Mouse (Mus musculus) ES-CJ7 (cell line): ENCODE measurements around the gene Agr2.

Source experiments
- DNase-seq: peaks from one replicate; pipeline ENCODE4 v3.0.0; 2011; ENCODE audit warnings: low read depth, low spot score

Agr2 gene

DNA sequence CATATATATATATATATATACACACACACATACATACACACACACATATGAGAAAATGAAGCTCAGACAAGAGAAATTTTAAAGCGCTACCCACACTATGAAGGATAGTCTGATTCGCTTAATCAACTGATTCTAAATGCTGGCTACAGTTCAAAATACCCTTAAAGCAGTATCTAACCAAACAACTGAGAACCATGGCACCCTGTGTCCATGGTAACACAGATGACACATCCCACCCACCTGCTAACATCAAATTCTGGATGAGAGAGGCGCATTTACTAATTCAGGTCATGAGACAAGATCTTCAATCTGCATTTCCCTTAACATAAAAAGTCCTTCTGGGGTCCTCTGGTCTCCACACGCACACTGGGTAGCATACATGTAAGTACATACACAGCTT, 33.4 kb downstream of the Agr2 start:
- no peak for DNase-seq

DNA sequence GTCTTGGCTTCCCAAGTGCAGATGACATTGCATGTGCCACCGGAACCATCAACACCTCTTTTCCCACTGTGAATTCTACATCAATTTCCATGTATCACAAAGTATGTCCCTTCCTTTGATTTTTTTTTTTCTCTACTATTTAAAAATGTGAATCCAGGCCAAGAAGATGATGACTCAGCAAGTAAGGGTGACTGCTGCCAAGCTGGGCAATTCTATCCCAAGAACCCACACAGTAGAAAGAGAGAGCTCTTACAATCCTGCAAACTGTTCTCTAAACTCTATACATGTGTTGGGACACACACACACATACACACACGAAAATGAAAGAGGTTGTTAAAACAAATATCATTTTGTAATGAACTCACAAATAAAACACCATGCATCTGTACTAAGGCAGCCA, 34.5 kb downstream of the Agr2 start:
- DNase-seq: no peak

DNA sequence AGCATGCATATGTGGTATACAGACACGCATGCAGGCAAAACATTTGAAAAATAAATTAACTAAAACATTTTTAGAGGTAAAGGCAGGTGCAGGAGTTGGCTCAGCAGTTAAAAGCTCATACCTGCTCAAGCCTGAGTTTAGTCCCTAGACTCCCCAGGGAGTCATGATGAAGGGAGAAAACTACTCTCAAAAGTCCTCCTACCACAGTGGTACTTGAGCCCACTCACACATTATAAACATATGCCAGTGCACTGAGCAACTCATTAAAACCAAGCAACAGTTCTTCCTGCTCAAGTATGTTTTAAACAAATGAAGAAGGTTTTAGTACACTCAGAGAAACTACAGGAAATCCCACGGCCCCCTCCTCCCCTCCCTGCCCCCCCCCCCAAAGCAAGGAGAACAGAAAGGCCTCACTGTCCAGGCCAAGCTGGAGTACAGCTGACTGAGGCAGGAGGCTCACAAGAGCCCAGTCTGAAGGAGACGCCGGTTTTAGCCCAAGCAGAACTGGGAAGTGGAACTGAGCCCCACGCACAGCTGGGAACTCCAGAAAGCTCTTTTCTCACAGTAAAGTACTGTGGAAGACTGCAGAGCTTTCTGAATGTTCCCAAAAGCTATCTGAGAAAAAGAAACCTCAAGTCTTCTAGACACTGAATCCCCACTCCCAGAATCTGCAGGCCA, 36.4 kb downstream of the Agr2 start:
- DNase-seq: no peak

- no peak for DNase-seq
Measured at GRCm38 (mm10) chr12:36029687-36030086, 37.0 kb downstream of the Agr2 start.

- no peak for DNase-seq
Measured at GRCm38 (mm10) chr12:36030660-36031363, 38.1 kb downstream of the Agr2 start.

DNA sequence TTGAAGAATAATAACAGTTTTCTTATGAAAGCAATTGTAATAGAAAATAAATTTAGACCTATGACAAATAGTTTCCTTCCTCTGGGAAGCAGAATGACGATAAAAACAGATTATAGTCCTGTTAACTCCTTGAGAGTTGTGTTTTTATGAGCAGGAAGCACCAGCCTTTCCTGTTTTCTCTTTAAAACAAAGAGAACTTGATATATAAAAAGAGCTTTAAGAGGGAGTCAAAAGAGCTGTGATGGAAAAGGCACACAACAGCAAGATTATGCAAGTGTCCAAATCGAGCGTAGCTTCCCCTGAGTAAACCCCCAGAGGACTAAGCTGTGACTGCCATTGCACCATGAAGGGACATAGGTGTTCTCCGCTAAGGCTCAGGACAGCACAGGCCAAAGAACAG, 39.7 kb downstream of the Agr2 start:
- DNase-seq: no peak

DNA sequence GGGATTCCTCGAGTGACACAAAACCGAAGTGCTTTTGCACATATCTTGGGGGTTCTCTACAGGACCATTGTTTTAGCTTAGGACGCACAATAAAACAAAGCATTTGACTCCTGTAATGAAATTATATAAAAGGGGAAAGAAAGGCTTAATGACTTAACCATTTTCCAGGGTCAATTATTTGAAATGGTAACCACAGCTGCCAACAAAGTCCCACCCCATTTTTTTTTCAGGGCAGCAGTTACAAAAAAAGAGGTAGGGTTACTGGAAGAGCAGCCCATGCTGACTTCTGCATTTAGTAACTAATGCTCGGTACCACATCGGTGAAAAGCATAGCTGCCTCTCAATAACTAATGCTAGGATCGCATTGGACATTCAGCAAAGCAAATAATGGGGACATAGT, 42.8 kb downstream of the Agr2 start:
- no peak for DNase-seq

DNA sequence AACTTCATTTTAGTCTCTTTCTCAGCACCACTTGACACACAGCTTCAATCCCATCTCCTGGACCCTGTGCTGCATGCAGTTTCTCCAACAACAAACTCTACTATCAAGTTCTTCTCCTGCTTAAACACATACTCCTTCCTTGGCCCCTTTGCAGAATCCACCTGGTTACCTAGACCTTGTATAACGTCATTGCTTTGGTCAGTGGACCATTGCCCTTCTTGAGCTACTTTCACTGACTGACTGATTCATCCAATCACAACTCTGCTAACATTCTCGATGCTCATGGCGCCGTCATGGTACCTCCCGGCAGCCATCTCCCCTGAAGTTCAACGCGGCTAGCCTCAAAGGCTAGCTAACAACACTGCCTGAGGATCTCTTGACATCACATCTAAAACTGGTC, 43.4 kb downstream of the Agr2 start:
- no peak for DNase-seq

GRCm38 (mm10) chr12:36036776-36037175, 44.1 kb downstream of the Agr2 start:
- DNase-seq: no peak

DNA sequence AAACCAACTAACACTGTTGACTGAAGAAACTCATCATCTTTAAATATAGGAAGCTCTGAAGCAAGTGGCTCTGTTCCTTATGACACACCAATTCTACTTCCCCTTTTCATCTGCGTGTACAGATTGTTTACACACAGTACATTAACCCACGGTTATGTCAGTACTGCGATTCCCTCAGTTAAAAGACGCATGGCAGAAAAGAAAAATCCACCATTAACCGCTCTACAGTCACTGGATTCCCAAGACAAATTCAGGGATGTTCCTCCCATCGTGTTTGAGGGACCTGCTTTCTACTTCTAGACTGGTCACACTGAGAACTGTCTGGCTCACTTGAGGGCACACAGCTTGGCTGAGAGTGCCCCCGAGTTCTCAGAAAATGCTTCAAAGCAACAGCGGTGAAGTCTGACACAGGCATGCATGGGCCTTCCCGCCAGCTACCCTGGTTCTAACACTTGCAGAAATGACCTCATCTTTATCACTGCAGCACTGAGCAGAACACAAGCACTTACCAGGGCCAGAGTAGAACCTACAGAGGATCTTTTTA, 46.9 kb downstream of the Agr2 start:
- DNase-seq: no peak

GRCm38 (mm10) chr12:36040571-36041280, 48.0 kb downstream of the Agr2 start:
- no peak for DNase-seq

DNA sequence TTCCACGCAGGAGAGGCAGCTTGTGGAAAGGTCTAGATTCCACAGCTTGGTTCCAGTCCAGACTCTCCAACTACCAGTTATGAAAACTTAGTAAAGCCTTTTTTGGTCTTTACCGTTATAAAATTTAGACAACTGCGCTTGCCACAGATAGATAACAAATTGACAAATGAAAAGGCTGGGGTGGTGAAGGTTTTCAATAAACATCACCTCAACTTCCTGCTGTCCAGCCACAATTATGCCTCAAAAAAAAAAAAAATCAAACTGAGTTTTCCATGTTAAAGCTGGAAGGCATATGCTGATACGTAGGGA, 48.5 kb downstream of the Agr2 start:
- no peak for DNase-seq

- peak; percentile 31 for DNase-seq
Measured at GRCm38 (mm10) chr12:36041703-36042347, 49.1 kb downstream of the Agr2 start.

DNA sequence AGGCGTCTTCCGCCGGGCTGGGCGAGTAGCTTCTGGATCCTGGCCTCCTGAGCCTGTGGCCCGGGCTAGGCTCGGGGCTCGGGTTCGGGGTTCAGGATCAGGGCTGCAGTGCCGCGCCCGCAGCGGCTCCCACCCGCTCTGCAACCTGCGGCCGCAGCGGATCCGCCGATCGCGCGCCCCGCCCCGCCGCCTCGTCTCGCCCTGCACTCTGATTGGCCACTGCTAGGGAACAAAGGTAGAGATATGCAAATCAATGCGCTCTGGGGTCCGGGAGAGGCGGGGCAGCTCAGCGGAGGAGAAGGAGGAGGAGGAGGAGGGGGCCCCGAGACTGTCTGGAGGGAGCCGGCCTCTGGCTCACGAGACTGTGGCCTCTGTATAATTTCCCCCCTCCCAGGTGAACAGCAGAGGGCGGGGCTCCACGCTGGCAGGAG, 49.7 kb downstream of the Agr2 start, which contains the start of gene Tspan13:
TSS of gene Tspan13 (minus strand) at position 153 of the 431 bp plus-strand sequence.
- DNase-seq: peak; percentile 91

DNA sequence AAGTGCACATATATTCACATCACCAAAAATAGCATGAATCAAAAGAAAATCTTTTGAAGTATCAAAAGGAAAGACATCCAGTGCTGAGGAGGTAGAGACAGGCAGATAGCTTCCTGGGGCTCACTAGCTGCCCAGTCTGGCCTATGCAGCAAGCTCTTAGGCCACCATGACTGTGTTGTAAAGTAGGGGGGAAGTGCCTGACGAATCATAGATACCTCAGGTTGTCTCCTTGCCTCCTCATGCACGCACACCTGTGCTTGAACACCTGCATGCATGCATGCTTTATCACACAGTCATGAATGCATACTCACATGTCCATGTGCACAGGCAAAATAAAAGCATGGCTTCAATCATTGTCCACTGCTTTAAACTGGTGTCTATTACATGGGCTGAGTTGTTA, 52.0 kb downstream of the Agr2 start:
- DNase-seq: no peak

GRCm38 (mm10) chr12:36046196-36046595, 53.5 kb downstream of the Agr2 start:
- DNase-seq: no peak

DNA sequence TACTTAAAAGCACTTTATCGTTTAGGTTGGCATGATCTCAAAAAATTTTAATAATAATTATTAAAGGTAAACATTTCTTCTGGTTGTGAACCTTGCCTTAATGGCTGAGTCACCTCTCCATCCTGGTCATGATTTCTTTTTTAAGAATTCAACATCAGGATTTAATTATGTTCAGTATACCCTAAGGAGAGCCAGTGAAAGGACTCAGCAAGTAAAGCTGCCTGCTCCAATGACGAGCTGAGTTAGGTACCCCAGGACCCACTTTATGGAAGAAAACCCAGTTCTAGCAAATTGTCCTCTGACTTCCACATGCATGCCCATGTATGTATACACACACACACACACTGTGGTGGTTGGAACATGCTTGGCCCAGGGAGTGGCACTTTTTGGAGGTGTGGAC, 54.9 kb downstream of the Agr2 start:
- no peak for DNase-seq

GRCm38 (mm10) chr12:36050276-36050675, 57.6 kb downstream of the Agr2 start:
- DNase-seq: no peak
